Mouse (Mus musculus): Measurements from ENCODE around the gene Hadha. TPM values are rescaled to one million over a fixed set of nuclear protein-coding genes. Genes with fewer than 3 reads are reported as not detected.
A peak's percentile ranks its signal among the peaks of the same experiment; 100 is the strongest.

The Hadha gene
- polyA plus RNA-seq, 1 experiment = 64.3 TPM

DNA sequence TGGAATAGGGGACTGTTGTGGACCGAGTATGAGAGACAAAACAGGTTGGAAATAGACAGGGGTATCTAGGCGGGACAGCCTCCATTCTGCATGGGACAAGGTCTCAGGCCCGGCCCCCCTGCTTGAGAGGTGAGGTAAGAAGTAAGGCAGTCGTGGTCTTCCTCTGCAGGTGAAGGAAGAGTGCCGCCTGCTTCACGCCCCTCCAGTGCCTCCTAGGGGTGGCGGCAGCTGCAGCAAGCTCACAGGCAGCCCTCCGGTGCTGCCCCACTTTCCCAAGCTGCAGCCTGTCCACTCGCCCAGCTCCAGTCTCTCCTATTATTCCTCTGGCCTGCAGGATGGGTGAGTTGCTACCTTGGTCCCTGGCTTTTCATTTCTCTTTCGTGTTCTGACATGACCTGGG is 39.2 kb downstream of the Hadha start:
- H3K4me3 ChIP-seq (replicated peaks; ENCODE audit: extremely low read depth, low read depth, low read length) = no peak overlapping the region
- TF ChIP-seq POLR2A (IDR thresholded peaks at IDR 0.05; ENCODE audit: borderline replicate concordance, extremely low read depth, low read depth, low read length) (no peak), CTCF (IDR thresholded peaks at IDR 0.05; ENCODE audit: insufficient read depth, low read length) (no peak)
- DNase-seq = no peak
- H3K4me1 ChIP-seq (ENCODE audit: control insufficient read depth, insufficient read depth, low read length) = peaks cover 2% of the 10 kb centered on the region; the same call in 1 of the 2 replicates
- WGBS = 43% methylated on average over 10 of the region's 10 CpGs

- no peak for TF ChIP-seq CTCF (IDR thresholded peaks at IDR 0.05; ENCODE audit: insufficient read depth, low read length)
- no peak for TF ChIP-seq POLR2A (IDR thresholded peaks at IDR 0.05; ENCODE audit: borderline replicate concordance, extremely low read depth, low read depth, low read length)
Observed at GRCm38 (mm10) chr5:30114761-30115140, 40.2 kb downstream of the Hadha start.

DNA sequence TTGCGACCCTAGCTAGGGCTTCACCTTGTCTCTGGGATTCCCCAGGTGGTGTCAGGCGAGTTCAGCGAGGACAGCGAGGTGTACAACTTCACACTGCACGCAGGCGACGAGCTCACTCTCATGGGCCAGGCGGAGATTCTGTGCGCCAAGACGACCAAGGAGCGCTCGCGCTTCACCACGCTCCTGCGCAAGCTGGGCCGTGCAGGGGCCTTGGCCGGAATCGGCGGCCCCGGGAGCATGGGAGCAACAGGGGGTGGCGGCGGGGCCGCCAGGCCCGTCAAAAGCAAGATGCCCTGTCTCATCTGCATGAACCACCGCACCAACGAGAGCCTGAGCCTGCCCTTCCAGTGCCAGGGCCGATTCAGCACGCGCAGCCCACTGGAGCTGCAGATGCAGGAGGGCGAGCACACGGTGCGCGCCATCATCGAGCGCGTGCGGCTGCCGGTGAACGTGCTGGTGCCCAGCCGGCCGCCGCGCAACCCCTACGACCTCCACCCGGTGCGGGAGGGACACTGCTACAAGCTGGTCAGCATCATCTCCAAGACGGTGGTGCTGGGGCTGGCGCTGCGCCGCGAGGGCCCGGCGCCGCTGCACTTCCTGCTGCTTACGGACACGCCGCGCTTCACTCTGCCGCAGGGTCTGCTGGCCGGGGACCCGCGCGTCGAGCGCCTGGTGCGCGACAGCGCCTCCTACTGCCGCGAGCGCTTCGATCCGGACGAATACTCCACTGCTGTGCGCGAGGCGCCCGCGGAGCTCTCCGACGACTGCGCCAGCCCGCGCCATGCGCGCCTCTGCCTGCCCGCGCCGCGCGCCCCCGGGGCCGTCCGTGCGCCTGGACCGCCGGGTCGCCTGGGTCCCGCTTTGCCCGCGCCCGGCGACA is 40.8 kb downstream of the Hadha start:
- Histone ChIP-seq H3K4me3 (replicated peaks; ENCODE audit: extremely low read depth, low read depth, low read length) (peak overlapping the region; percentile 40), H3K4me1 (ENCODE audit: control insufficient read depth, insufficient read depth, low read length) (peaks cover 2% of the 10 kb centered on the region; the same call in 1 of the 2 replicates)
- 3% methylated on average over 103 of the region's 103 CpGs for WGBS
- no peak for DNase-seq
- TF ChIP-seq POLR2A (IDR thresholded peaks at IDR 0.05; ENCODE audit: borderline replicate concordance, extremely low read depth, low read depth, low read length) (no peak), CTCF (IDR thresholded peaks at IDR 0.05; ENCODE audit: insufficient read depth, low read length) (no peak)

More at GRCm38 (mm10) chr5:30114761-30115140, 40.2 kb downstream of the Hadha start:
- 3% methylated on average over 28 of the region's 28 CpGs for WGBS
- Histone ChIP-seq H3K4me3 (replicated peaks; ENCODE audit: extremely low read depth, low read depth, low read length) (peak overlapping the region; percentile 12), H3K4me1 (ENCODE audit: control insufficient read depth, insufficient read depth, low read length) (peaks cover 2% of the 10 kb centered on the region; the same call in 1 of the 2 replicates)
- no peak for DNase-seq

DNA sequence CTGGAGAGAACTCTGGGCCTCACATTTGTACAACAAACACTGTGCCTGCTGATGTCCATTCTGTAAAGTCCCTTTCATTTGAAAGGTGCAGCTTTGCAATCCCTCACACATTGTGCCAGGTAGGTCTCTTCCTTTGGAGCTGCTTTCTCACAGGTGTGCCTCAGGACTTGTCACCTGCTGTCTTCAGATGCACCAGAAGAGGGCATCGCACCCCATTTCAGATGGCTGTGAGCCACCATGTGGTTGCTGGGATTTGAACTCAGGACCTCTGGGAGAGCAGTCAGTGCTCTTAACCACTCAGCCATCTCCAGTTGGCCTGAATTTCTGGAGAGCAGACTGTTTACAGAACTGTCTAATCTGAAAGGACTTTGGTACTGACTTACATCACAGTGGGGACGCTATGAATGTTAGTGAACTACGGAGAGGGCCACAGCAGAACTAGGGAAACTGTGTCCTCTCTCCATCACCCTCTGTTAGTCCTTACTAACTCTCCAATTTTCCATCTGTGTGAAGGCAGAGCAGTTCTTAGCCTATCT is 42.4 kb downstream of the Hadha start:
- WGBS = 86% methylated on average over 3 of the region's 3 CpGs
- H3K4me1 ChIP-seq (ENCODE audit: control insufficient read depth, insufficient read depth, low read length) = peaks cover 2% of the 10 kb centered on the region; the same call in 1 of the 2 replicates
- DNase-seq = no peak
- TF ChIP-seq POLR2A (IDR thresholded peaks at IDR 0.05; ENCODE audit: borderline replicate concordance, extremely low read depth, low read depth, low read length) (no peak), CTCF (IDR thresholded peaks at IDR 0.05; ENCODE audit: insufficient read depth, low read length) (no peak)
- no peak overlapping the region for H3K4me3 ChIP-seq (replicated peaks; ENCODE audit: extremely low read depth, low read depth, low read length)

DNA sequence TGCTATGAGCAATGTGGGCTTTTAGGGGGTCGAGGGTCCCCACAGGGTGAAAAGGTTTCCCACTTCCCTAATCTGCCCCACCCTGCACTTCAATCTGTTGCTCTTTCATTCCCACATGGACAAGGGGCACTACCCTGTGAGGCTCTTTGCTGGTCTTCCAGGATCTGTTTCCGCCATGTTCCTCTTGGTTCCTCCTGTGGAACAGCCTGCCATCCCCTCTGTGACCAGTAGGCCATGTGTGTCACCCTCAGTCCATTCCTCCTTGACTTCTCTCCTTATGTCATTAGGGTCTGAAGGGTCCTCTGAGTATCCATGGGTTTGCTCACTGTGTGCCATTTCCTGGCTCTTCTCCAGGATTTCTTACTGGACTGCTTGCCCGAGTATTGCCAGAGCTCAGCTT is 43.2 kb downstream of the Hadha start:
- WGBS = 66% methylated on average over 3 of the region's 3 CpGs
- peaks cover 2% of the 10 kb centered on the region; the same call in 1 of the 2 replicates for H3K4me1 ChIP-seq (ENCODE audit: control insufficient read depth, insufficient read depth, low read length)
- H3K4me3 ChIP-seq (replicated peaks; ENCODE audit: extremely low read depth, low read depth, low read length) = no peak overlapping the region
- no peak for DNase-seq
- TF ChIP-seq CTCF (IDR thresholded peaks at IDR 0.05; ENCODE audit: insufficient read depth, low read length) (no peak), POLR2A (IDR thresholded peaks at IDR 0.05; ENCODE audit: borderline replicate concordance, extremely low read depth, low read depth, low read length) (no peak)

- 3% methylated on average over 18 of the region's 18 CpGs for WGBS
- Histone ChIP-seq H3K4me3 (replicated peaks; ENCODE audit: extremely low read depth, low read depth, low read length) (no peak overlapping the region), H3K4me1 (ENCODE audit: control insufficient read depth, insufficient read depth, low read length) (peaks cover 2% of the 10 kb centered on the region; the same call in 1 of the 2 replicates)
- no peak for DNase-seq
- TF ChIP-seq POLR2A (IDR thresholded peaks at IDR 0.05; ENCODE audit: borderline replicate concordance, extremely low read depth, low read depth, low read length) (no peak), CTCF (IDR thresholded peaks at IDR 0.05; ENCODE audit: insufficient read depth, low read length) (no peak)
Observed at GRCm38 (mm10) chr5:30111126-30111525, 43.8 kb downstream of the Hadha start.

- TF ChIP-seq CTCF (IDR thresholded peaks at IDR 0.05; ENCODE audit: insufficient read depth, low read length) = no peak
- TF ChIP-seq POLR2A (IDR thresholded peaks at IDR 0.05; ENCODE audit: borderline replicate concordance, extremely low read depth, low read depth, low read length) = no peak
- no peak for DNase-seq
- H3K4me3 ChIP-seq (replicated peaks; ENCODE audit: extremely low read depth, low read depth, low read length) = no peak overlapping the region
- H3K4me1 ChIP-seq (ENCODE audit: control insufficient read depth, insufficient read depth, low read length) = peaks cover 2% of the 10 kb centered on the region; the same call in 1 of the 2 replicates
- WGBS = 31% methylated on average over 22 of the region's 22 CpGs
Observed at GRCm38 (mm10) chr5:30110371-30111060, 44.4 kb downstream of the Hadha start.

- TF ChIP-seq CTCF (IDR thresholded peaks at IDR 0.05; ENCODE audit: insufficient read depth, low read length) (no peak), POLR2A (IDR thresholded peaks at IDR 0.05; ENCODE audit: borderline replicate concordance, extremely low read depth, low read depth, low read length) (no peak)
- Histone ChIP-seq H3K4me3 (replicated peaks; ENCODE audit: extremely low read depth, low read depth, low read length) (no peak overlapping the region), H3K4me1 (ENCODE audit: control insufficient read depth, insufficient read depth, low read length) (peaks cover 2% of the 10 kb centered on the region)
- DNase-seq = no peak
- 78% methylated on average over 2 of the region's 2 CpGs for WGBS
Observed at GRCm38 (mm10) chr5:30109899-30110298, 45.1 kb downstream of the Hadha start.

GRCm38 (mm10) chr5:30108233-30108632 is 46.7 kb downstream of the Hadha start:
- 83% methylated on average over 6 of the region's 6 CpGs for whole genome bisulfite sequencing
- no peak for DNase-seq
- Histone ChIP-seq H3K4me1 (ENCODE audit: control insufficient read depth, insufficient read depth, low read length) (no peaks in the 10 kb centered on the region; the same call in 1 of the 2 replicates), H3K4me3 (replicated peaks; ENCODE audit: extremely low read depth, low read depth, low read length) (no peak overlapping the region)
- TF ChIP-seq CTCF (IDR thresholded peaks at IDR 0.05; ENCODE audit: insufficient read depth, low read length) = no peak

Data from lung, adult 2 months (tissue).